Mouse (Mus musculus): ENCODE measurements at regions not wholly inside any gene's neighbourhood (a gene's known extent, or its start where the extent isn't known, plus 50 kb on each side); places are given as distances from the start of the nearest gene placed in this dataset.

GRCm38 (mm10) chr11:79766036-79766435 lies 175.0 kb downstream of the Rab11fip4 start:
- in situ Hi-C loops (cut with MboI, MseI): no loop called here

- in situ Hi-C loops (cut with MboI, MseI): no loop called here
Measured at GRCm38 (mm10) chr11:79765396-79765795, 174.4 kb downstream of the Rab11fip4 start.

- in situ Hi-C loops (cut with MboI, MseI): no loop called here
Measured at GRCm38 (mm10) chr11:79764026-79764425, 173.0 kb downstream of the Rab11fip4 start.

GRCm38 (mm10) chr11:79762654-79763053 lies 171.6 kb downstream of the Rab11fip4 start:
- in situ Hi-C loops (cut with MboI, MseI): no loop called here

- in situ Hi-C loops (cut with MboI, MseI): no loop called here
Measured at GRCm38 (mm10) chr11:79762027-79762426, 171.0 kb downstream of the Rab11fip4 start.

GRCm38 (mm10) chr11:79760533-79760932 lies 169.5 kb downstream of the Rab11fip4 start:
- in situ Hi-C loops (cut with MboI, MseI): no loop called here

GRCm38 (mm10) chr11:79758281-79758680 lies 167.3 kb downstream of the Rab11fip4 start:
- in situ Hi-C loops (cut with MboI, MseI): no loop called here

- in situ Hi-C loops (cut with MboI, MseI): no loop called here
Measured at GRCm38 (mm10) chr11:79757513-79758071, 166.6 kb downstream of the Rab11fip4 start.

- in situ Hi-C loops (cut with MboI, MseI): no loop called here
Measured at GRCm38 (mm10) chr11:79756305-79756846, 165.4 kb downstream of the Rab11fip4 start.

- in situ Hi-C loops (cut with MboI, MseI): no loop called here
Measured at GRCm38 (mm10) chr11:79753491-79753890, 162.5 kb downstream of the Rab11fip4 start.

- in situ Hi-C loops (cut with MboI, MseI): no loop called here
Measured at GRCm38 (mm10) chr11:79752717-79753480, 161.9 kb downstream of the Rab11fip4 start.

- in situ Hi-C loops (cut with MboI, MseI): no loop called here
Measured at GRCm38 (mm10) chr11:79751751-79752716, 161.0 kb downstream of the Rab11fip4 start.

GRCm38 (mm10) chr11:79750943-79751342 lies 159.9 kb downstream of the Rab11fip4 start:
- in situ Hi-C loops (cut with MboI, MseI): no loop called here

- in situ Hi-C loops (cut with MboI, MseI): no loop called here
Measured at GRCm38 (mm10) chr11:79749755-79750434, 158.9 kb downstream of the Rab11fip4 start.

- in situ Hi-C loops (cut with MboI, MseI): no loop called here
Measured at GRCm38 (mm10) chr11:79749141-79749540, 158.1 kb downstream of the Rab11fip4 start.

- in situ Hi-C loops (cut with MboI, MseI): no loop called here
Measured at GRCm38 (mm10) chr11:79748606-79749125, 157.7 kb downstream of the Rab11fip4 start.

GRCm38 (mm10) chr11:79747801-79748200 lies 156.8 kb downstream of the Rab11fip4 start:
- in situ Hi-C loops (cut with MboI, MseI): no loop called here

All from T-helper 2 cell (primary cell).